Mouse (Mus musculus): ENCODE results near the gene Nt5dc3. TPM values are rescaled to one million over a fixed set of nuclear protein-coding genes. Genes with fewer than 3 reads are reported as not detected.
A peak's percentile ranks its signal among the peaks of the same experiment; 100 is the strongest.

Nt5dc3 gene
- total and polyA plus RNA-seq, 2 experiments, result 5.3 to 10.3 TPM

GRCm38 (mm10) chr10:86773360-86773759 is 5.4 kb upstream of the Nt5dc3 start:
- no peak overlapping the region for H3K4me3 ChIP-seq (ENCODE audit: insufficient read depth, low read depth, low read length)

GRCm38 (mm10) chr10:86776281-86776680 is 2.5 kb upstream of the Nt5dc3 start:
- H3K36me3 ChIP-seq (ENCODE audit: control insufficient read depth, insufficient read depth, low read length), result no peaks in the 10 kb centered on the region
- TF ChIP-seq POLR2A (IDR thresholded peaks at IDR 0.05; ENCODE audit: extremely low read depth, insufficient read depth, low read length), result no peak
- TF ChIP-seq CTCF (IDR thresholded peaks at IDR 0.05; ENCODE audit: low read depth, low read length), result no peak
- H3K4me3 ChIP-seq (ENCODE audit: insufficient read depth, low read depth, low read length), result no peak overlapping the region
- 84% methylated on average over 9 of the region's 9 CpGs for WGBS
- peaks cover 8% of the 10 kb centered on the region for H3K4me1 ChIP-seq (ENCODE audit: control insufficient read depth, insufficient read depth, low read length)
- peaks cover 3% of the 10 kb centered on the region; the same call in 1 of the 2 replicates for H3K79me2 ChIP-seq (ENCODE audit: control insufficient read depth, insufficient read depth, low read length)
- H3K27me3 ChIP-seq (ENCODE audit: control insufficient read depth, insufficient read depth, low read length), result no peaks in the 10 kb centered on the region
- no peak overlapping the region for H3K9ac ChIP-seq (ENCODE audit: low read depth, low read length)
- no peak overlapping the region for H3K27ac ChIP-seq (replicated peaks; ENCODE audit: insufficient read depth, low read depth, low read length)
- DNase-seq (ENCODE audit: extremely low read depth, low read depth, low spot score), result no peak

More at GRCm38 (mm10) chr10:86773360-86773759, 5.4 kb upstream of the Nt5dc3 start:
- H3K36me3 ChIP-seq (ENCODE audit: control insufficient read depth, insufficient read depth, low read length), result no peaks in the 10 kb centered on the region
- H3K9ac ChIP-seq (ENCODE audit: low read depth, low read length), result no peak overlapping the region
- TF ChIP-seq POLR2A (IDR thresholded peaks at IDR 0.05; ENCODE audit: extremely low read depth, insufficient read depth, low read length) (no peak), CTCF (IDR thresholded peaks at IDR 0.05; ENCODE audit: low read depth, low read length) (no peak)
- WGBS, result 71% methylated on average over 4 of the region's 4 CpGs
- H3K27ac ChIP-seq (replicated peaks; ENCODE audit: insufficient read depth, low read depth, low read length), result no peak overlapping the region
- no peaks in the 10 kb centered on the region for H3K27me3 ChIP-seq (ENCODE audit: control insufficient read depth, insufficient read depth, low read length)
- H3K79me2 ChIP-seq (ENCODE audit: control insufficient read depth, insufficient read depth, low read length), result no peaks in the 10 kb centered on the region
- peaks cover 2% of the 10 kb centered on the region for H3K4me1 ChIP-seq (ENCODE audit: control insufficient read depth, insufficient read depth, low read length)
- DNase-seq (ENCODE audit: extremely low read depth, low read depth, low spot score), result no peak

DNA sequence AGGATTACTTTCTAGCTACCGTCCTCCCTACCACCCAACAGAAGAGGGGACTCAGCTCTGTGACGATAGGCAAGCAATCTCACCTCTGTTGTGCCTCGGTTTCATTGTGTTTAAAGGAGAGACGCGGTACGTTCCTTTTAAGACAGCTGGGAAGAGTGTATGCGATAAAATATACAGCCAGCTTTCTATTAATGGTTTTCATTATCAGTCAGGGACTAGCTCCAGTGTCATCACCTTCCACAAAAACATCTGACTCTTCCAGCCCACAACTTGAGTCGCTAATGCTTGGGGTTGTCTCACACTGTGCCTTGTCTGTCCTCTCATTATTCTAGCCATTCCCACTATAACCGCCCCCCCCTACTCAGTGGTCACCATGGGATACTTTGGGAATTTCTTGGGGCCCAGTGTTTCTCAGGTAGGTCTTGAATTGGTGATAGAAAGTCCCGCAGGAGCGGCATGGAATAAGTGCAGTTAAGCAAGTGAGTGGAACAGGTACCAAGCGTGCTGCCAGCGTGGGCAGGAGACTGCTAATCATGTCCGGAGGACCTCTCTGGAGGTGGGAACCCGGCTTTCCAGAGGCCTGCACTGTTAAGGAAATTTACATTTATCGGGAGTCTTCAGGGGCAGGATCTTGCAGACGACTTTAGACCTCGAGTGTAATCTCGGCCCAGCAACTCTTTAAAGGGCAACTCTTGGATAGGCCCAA is 1.0 kb upstream of the Nt5dc3 start:
- no peak for TF ChIP-seq CTCF (IDR thresholded peaks at IDR 0.05; ENCODE audit: low read depth, low read length)
- no peak for TF ChIP-seq POLR2A (IDR thresholded peaks at IDR 0.05; ENCODE audit: extremely low read depth, insufficient read depth, low read length)
- Histone ChIP-seq H3K4me3 (ENCODE audit: insufficient read depth, low read depth, low read length) (peak overlapping the region; percentile 61), H3K9ac (ENCODE audit: low read depth, low read length) (peak overlapping the region; percentile 82), H3K36me3 (ENCODE audit: control insufficient read depth, insufficient read depth, low read length) (no peaks in the 10 kb centered on the region), H3K79me2 (ENCODE audit: control insufficient read depth, insufficient read depth, low read length) (peaks cover 8% of the 10 kb centered on the region; the same call in 1 of the 2 replicates), H3K4me1 (ENCODE audit: control insufficient read depth, insufficient read depth, low read length) (peaks cover 16% of the 10 kb centered on the region), H3K27ac (replicated peaks; ENCODE audit: insufficient read depth, low read depth, low read length) (peak overlapping the region; percentile 94), H3K27me3 (ENCODE audit: control insufficient read depth, insufficient read depth, low read length) (no peaks in the 10 kb centered on the region)
- WGBS, result 28% methylated on average over 19 of the region's 19 CpGs
- peak; percentile 67 for DNase-seq (ENCODE audit: extremely low read depth, low read depth, low spot score)

DNA sequence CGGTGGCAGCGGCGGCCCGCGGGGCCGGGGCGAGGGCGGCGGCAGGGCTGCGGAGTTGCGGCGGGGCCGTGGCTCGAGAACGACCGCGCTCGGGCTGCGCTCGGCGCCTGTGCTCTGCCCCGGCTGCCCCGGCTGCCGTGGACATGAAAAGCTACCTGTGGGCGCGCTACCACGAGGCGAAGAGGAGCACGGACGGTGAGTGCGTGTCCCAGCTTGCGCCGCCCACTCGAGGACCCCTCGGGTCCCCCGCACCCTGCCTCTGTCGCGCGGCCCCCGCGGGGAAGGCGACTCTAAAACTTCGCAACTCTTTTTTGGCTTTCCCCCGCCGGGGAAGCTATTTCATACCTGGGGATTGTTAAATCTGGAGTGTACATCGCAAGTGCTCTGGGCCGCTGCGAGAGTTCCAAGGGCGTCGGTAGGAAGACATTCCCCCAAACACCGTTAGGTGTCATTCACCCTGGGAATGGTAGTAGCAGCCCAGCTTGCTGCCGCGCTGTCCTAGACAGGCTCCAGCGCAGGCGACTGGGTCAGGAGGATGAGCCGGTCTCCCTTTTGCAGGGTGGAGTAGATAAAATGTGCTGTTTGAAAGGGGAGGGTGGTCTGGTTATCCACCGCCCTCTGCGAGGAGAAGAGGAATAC is 431 bp downstream of the Nt5dc3 start:
- DNase-seq (ENCODE audit: extremely low read depth, low read depth, low spot score), result peak; percentile 64
- Histone ChIP-seq H3K27ac (replicated peaks; ENCODE audit: insufficient read depth, low read depth, low read length) (peak overlapping the region; percentile 69), H3K4me3 (ENCODE audit: insufficient read depth, low read depth, low read length) (peak overlapping the region; percentile 61), H3K4me1 (ENCODE audit: control insufficient read depth, insufficient read depth, low read length) (peaks cover 21% of the 10 kb centered on the region), H3K36me3 (ENCODE audit: control insufficient read depth, insufficient read depth, low read length) (no peaks in the 10 kb centered on the region), H3K79me2 (ENCODE audit: control insufficient read depth, insufficient read depth, low read length) (peaks cover 11% of the 10 kb centered on the region; the same call in 1 of the 2 replicates), H3K27me3 (ENCODE audit: control insufficient read depth, insufficient read depth, low read length) (no peaks in the 10 kb centered on the region), H3K9ac (ENCODE audit: low read depth, low read length) (peak overlapping the region; percentile 88)
- TF ChIP-seq CTCF (IDR thresholded peaks at IDR 0.05; ENCODE audit: low read depth, low read length) (no peak), POLR2A (IDR thresholded peaks at IDR 0.05; ENCODE audit: extremely low read depth, insufficient read depth, low read length) (no peak)
- under 1% methylated on average over 58 of the region's 58 CpGs for WGBS

DNA sequence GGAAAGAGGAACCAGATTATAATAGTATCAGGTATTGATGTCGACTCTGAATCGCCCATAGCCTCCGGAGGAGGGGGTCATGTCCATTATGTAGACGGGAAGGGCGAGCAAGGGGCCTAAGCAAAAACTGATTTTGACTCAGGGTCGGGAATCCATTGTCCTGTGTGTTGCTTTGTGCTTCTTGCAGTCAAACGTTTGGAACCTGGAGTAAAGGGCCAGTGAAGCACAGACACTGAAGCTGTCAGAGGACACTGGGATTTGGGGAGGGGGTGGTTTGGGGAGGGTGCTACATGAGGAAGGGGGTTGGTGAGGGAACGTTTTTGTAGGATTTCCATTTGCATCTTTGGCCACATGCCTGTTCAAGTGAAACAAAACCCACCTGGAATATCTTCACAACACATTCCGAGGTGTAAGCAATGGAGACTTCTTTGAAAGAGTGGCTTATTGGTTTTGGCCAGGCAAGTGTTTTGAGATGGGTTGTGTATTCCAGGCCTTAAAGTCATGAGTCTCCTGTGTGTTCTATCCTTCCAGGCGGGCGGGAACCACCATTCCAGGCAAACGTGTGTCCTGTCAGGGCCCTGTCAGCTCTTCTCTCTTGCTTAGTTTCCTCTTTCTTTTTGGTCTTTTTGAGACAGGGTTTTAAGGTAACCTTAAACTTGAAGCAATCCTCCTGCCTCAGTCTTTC is 1.2 kb downstream of the Nt5dc3 start:
- H3K27me3 ChIP-seq (ENCODE audit: control insufficient read depth, insufficient read depth, low read length), result no peaks in the 10 kb centered on the region
- H3K36me3 ChIP-seq (ENCODE audit: control insufficient read depth, insufficient read depth, low read length), result no peaks in the 10 kb centered on the region
- WGBS, result 12% methylated on average over 12 of the region's 12 CpGs
- peaks cover 18% of the 10 kb centered on the region; the same call in 1 of the 2 replicates for H3K79me2 ChIP-seq (ENCODE audit: control insufficient read depth, insufficient read depth, low read length)
- H3K4me3 ChIP-seq (ENCODE audit: insufficient read depth, low read depth, low read length), result peak overlapping the region; percentile 61
- peak overlapping the region; percentile 69 for H3K27ac ChIP-seq (replicated peaks; ENCODE audit: insufficient read depth, low read depth, low read length)
- H3K4me1 ChIP-seq (ENCODE audit: control insufficient read depth, insufficient read depth, low read length), result peaks cover 26% of the 10 kb centered on the region
- peak overlapping the region; percentile 88 for H3K9ac ChIP-seq (ENCODE audit: low read depth, low read length)
- TF ChIP-seq POLR2A (IDR thresholded peaks at IDR 0.05; ENCODE audit: extremely low read depth, insufficient read depth, low read length), result no peak
- no peak for TF ChIP-seq CTCF (IDR thresholded peaks at IDR 0.05; ENCODE audit: low read depth, low read length)
- peak; percentile 56 for DNase-seq (ENCODE audit: extremely low read depth, low read depth, low spot score)

Measured in liver, adult 2 months (tissue).